Mouse (Mus musculus) embryonic fibroblast, embryonic 13.5 days (primary cell): ENCODE results near the gene Ovol1.

Experiments
- CTCF ChIP-seq: IDR thresholded peaks from 2 replicates; pipeline ENCODE4 v1.5.1; 2011; ENCODE audit warnings: mild to moderate bottlenecking, control low read depth, low read length, moderate library complexity, borderline replicate concordance; ENCODE audit not compliant: insufficient read depth
- POLR2A ChIP-seq: IDR thresholded peaks from 2 replicates; pipeline ENCODE4 v1.6.1; 2011; ENCODE audit warnings: low read depth, mild to moderate bottlenecking, control low read depth, low read length, moderate library complexity

DNA sequence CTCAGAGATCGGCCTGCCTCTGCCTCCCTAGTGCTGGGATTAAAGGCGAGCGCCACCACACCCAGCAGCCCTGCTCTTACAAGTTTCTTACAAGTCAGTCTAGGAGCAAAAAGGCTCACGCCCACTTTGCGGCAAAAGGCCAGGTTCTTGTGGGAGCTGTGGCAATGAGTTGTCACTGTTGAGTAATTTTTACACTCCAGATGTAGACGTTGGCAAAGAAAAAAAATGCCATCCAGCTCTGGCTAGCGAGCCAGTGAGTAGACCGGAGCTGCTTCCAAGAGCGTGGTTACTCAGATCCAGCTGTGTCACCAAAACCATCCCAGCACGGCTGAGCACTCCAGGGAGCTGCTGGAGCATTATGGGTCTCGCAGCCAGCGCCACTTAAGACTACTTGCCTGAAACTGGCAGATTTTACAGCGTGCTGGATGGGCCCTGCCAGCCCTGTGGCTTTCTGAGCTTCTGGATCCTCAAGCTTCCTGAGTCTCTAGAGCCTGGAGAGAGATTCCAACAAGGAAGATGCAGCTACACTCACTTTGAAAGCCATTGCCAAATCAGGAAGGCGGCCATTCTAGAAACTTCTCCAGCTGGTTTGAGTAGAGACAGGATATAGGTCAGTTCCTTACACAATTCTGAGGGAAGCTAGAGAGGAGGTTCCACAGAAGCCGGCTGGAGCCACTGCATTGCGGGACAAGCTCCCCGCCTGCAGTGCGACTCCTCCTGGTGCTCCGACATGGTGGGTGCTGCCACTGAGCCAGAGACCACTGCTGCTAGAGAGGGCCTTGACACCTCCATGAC is 12.1 kb upstream of the Ovol1 start:
- TF ChIP-seq CTCF, result no peak
- TF ChIP-seq POLR2A, result no peak
